Mouse (Mus musculus) cerebellum, adult 8-10 months (tissue): ENCODE results near the gene Gpx8.

Experiments used
- DNase-seq: peaks from one replicate; pipeline ENCODE4 v3.0.0; 2022

Gpx8 gene

GRCm38 (mm10) chr13:113046211-113046883, at the start of gene Gpx8:
TSS of gene Gpx8 (minus strand) at chr13:113046410.
- no peak for DNase-seq

- no peak for DNase-seq
Measured at GRCm38 (mm10) chr13:113094618-113095017, 48.4 kb upstream of the Gpx8 start.

- no peak for DNase-seq
Measured at GRCm38 (mm10) chr13:113090489-113090888, 44.3 kb upstream of the Gpx8 start.

- no peak for DNase-seq
Measured at GRCm38 (mm10) chr13:113087226-113088017, 41.2 kb upstream of the Gpx8 start.

GRCm38 (mm10) chr13:113084732-113085131, 38.5 kb upstream of the Gpx8 start:
- DNase-seq, result no peak

GRCm38 (mm10) chr13:113082101-113082500, 35.9 kb upstream of the Gpx8 start:
- DNase-seq, result no peak

GRCm38 (mm10) chr13:113079021-113079420, 32.8 kb upstream of the Gpx8 start:
- no peak for DNase-seq

- DNase-seq, result no peak
Measured at GRCm38 (mm10) chr13:113064542-113064941, 18.3 kb upstream of the Gpx8 start.

- DNase-seq, result no peak
Measured at GRCm38 (mm10) chr13:113061746-113062145, 15.5 kb upstream of the Gpx8 start.

GRCm38 (mm10) chr13:113055826-113056225, 9.6 kb upstream of the Gpx8 start:
- no peak for DNase-seq

GRCm38 (mm10) chr13:113054230-113054629, 8.0 kb upstream of the Gpx8 start:
- no peak for DNase-seq

GRCm38 (mm10) chr13:113047647-113048046, 1.4 kb upstream of the Gpx8 start:
- no peak for DNase-seq

GRCm38 (mm10) chr13:113047018-113047417, 808 bp upstream of the Gpx8 start:
- DNase-seq, result no peak

GRCm38 (mm10) chr13:113045458-113046110, 626 bp downstream of the Gpx8 start:
- DNase-seq, result no peak

- DNase-seq, result no peak
Measured at GRCm38 (mm10) chr13:113044876-113045275, 1.3 kb downstream of the Gpx8 start.

- peak; percentile 69 for DNase-seq
Measured at GRCm38 (mm10) chr13:113035852-113036251, 10.4 kb downstream of the Gpx8 start.

- peak; percentile 24 for DNase-seq
Measured at GRCm38 (mm10) chr13:113034950-113035421, 11.2 kb downstream of the Gpx8 start, which contains the start of gene Cdc20b. TSS of gene Cdc20b (plus strand) at chr13:113035111.

- DNase-seq, result peak; percentile 43
Measured at GRCm38 (mm10) chr13:113034271-113034886, 11.8 kb downstream of the Gpx8 start.

GRCm38 (mm10) chr13:113032831-113033230, 13.4 kb downstream of the Gpx8 start:
- no peak for DNase-seq

- DNase-seq, result peak; percentile 19
Measured at GRCm38 (mm10) chr13:113031792-113032571, 14.2 kb downstream of the Gpx8 start.

- no peak for DNase-seq
Measured at GRCm38 (mm10) chr13:113031351-113031750, 14.9 kb downstream of the Gpx8 start.
